Mouse (Mus musculus) liver, postnatal 0 days (tissue): Measurements from ENCODE around the gene Wdr75. TPM values are rescaled to one million over a fixed set of nuclear protein-coding genes. Genes with fewer than 3 reads are reported as not detected.

ENCODE experiments used
- ATAC-seq: fragments of 200-750 bp; cut with Nextera tagmentation; 2 replicates; pipeline ENCODE4 v1.8.0; 2017; ENCODE audit warnings: mild to moderate bottlenecking, moderate library complexity
- DNase-seq: peaks from one replicate; pipeline ENCODE4 v3.0.0-alpha.2; 2016
- H3K27ac ChIP-seq: fragments of 300-500 bp; sonication (generic); 2 replicates; pipeline ENCODE4 v1.5.1; 2014; ENCODE audit warnings: antibody characterized with exemption, moderate library complexity, mild to moderate bottlenecking, low read depth
- H3K27me3 ChIP-seq: fragments of 300-500 bp; sonication (generic); 2 replicates; pipeline ENCODE4 v1.6.1; 2014; ENCODE audit warnings: low read length, control low read depth, mixed read lengths; ENCODE audit not compliant: insufficient read depth
- H3K36me3 ChIP-seq: fragments of 300-500 bp; sonication (generic); replicated peaks from 2 replicates; pipeline ENCODE4 v1.6.1; 2014; ENCODE audit warnings: mild to moderate bottlenecking, control low read depth, low read length, moderate library complexity, mixed read lengths; ENCODE audit not compliant: insufficient read depth
- H3K4me1 ChIP-seq: fragments of 300-500 bp; sonication (generic); 2 replicates; pipeline ENCODE4 v1.6.1; 2014; ENCODE audit warnings: antibody characterized with exemption, mild to moderate bottlenecking, control low read depth; ENCODE audit not compliant: insufficient read depth
- H3K4me2 ChIP-seq: fragments of 300-500 bp; sonication (generic); 2 replicates; pipeline ENCODE4 v1.6.1; 2014; ENCODE audit warnings: low read depth, mild to moderate bottlenecking, low read length, moderate library complexity, mixed read lengths
- H3K4me3 ChIP-seq: fragments of 300-500 bp; sonication (generic); 2 replicates; pipeline ENCODE4 v1.5.1; 2014; ENCODE audit warnings: low read depth, low read length
- H3K9ac ChIP-seq: fragments of 300-500 bp; sonication (generic); replicated peaks from 2 replicates; pipeline ENCODE4 v1.6.1; 2014; ENCODE audit warnings: mild to moderate bottlenecking, moderate library complexity
- H3K9me3 ChIP-seq: fragments of 300-500 bp; sonication (generic); 2 replicates; pipeline ENCODE4 v1.6.1; 2016; ENCODE audit warnings: mild to moderate bottlenecking, control low read depth, low read length, mixed read lengths
- CTCF ChIP-seq: sonication (generic); IDR thresholded peaks from 2 replicates; pipeline ENCODE4 v1.5.1; 2016; ENCODE audit warnings: antibody characterized with exemption, low read depth
- EP300 ChIP-seq: IDR thresholded peaks from 2 replicates; pipeline ENCODE4 v1.6.1; 2016; ENCODE audit warnings: antibody characterized with exemption, low read depth, mild to moderate bottlenecking
- WGBS: fragments of 180-500 bp; shearing (Covaris S2); extraction: QIAGEN DNeasy Blood & Tissue Kit; methylation state at CpG from one replicate; pipeline ENCODE4 v1.1.7; 2014; ENCODE audit not compliant: insufficient replicate concordance; 5-methylcytosine and 5-hydroxymethylcytosine counted together
- polyA plus RNA-seq: library from polyadenylated mRNA; unstranded; fragments of >200 nt; fragmentation: Nextera tagmentation; extraction: Ambion mirVana; gene quantifications from 2 replicates; pipeline ENCODE4 v1.2.1, GENCODE M21; 2015

The Wdr75 gene
- polyA plus RNA-seq, 1 experiment from 2014 or later, result 22.3 TPM

GRCm38 (mm10) chr1:45830453-45831206 is 35.7 kb downstream of the Wdr75 start:
- ATAC-seq (no peak), DNase-seq (no peak)
- no peaks in the 10 kb centered on the region for H3K9me3 ChIP-seq
- no peaks in the 10 kb centered on the region for H3K27me3 ChIP-seq
- no peaks in the 10 kb centered on the region for H3K36me3 ChIP-seq
- TF ChIP-seq CTCF (no peak), EP300 (no peak)
- H3K9ac ChIP-seq, result no peak overlapping the region
- H3K4me1 ChIP-seq, result no peaks in the 10 kb centered on the region
- no peak overlapping the region for H3K4me2 ChIP-seq
- 73% methylated on average over 8 of the region's 8 CpGs for WGBS
- no peak overlapping the region for H3K4me3 ChIP-seq
- H3K27ac ChIP-seq, result no peak overlapping the region

GRCm38 (mm10) chr1:45835362-45836063 is 40.5 kb downstream of the Wdr75 start:
- ATAC-seq (no peak), DNase-seq (no peak)
- Histone ChIP-seq H3K9me3 (no peaks in the 10 kb centered on the region), H3K4me2 (no peak overlapping the region), H3K4me3 (no peak overlapping the region), H3K36me3 (no peaks in the 10 kb centered on the region), H3K27me3 (no peaks in the 10 kb centered on the region), H3K9ac (no peak overlapping the region), H3K27ac (no peak overlapping the region), H3K4me1 (no peaks in the 10 kb centered on the region)
- whole genome bisulfite sequencing, result 78% methylated on average over 4 of the region's 4 CpGs
- TF ChIP-seq EP300 (no peak), CTCF (no peak)

- Histone ChIP-seq H3K9ac (no peak overlapping the region), H3K4me3 (no peak overlapping the region), H3K36me3 (no peaks in the 10 kb centered on the region), H3K27ac (no peak overlapping the region), H3K4me2 (no peak overlapping the region), H3K9me3 (no peaks in the 10 kb centered on the region), H3K27me3 (no peaks in the 10 kb centered on the region), H3K4me1 (0 out of 2 replicates have a peak, but pooled peaks cover 2% of the 10 kb centered on the region)
- WGBS, result 61% methylated on average over 4 of the region's 4 CpGs
- TF ChIP-seq CTCF, result no peak
- no peak for TF ChIP-seq EP300
- DNase-seq (peak; percentile 19), ATAC-seq (peak; percentile 36; the same call in 1 of the 2 replicates)
Observed at GRCm38 (mm10) chr1:45837736-45838135, 42.8 kb downstream of the Wdr75 start.

GRCm38 (mm10) chr1:45838271-45838670 is 43.3 kb downstream of the Wdr75 start:
- Histone ChIP-seq H3K4me1 (0 out of 2 replicates have a peak, but pooled peaks cover 2% of the 10 kb centered on the region), H3K27ac (no peak overlapping the region), H3K9me3 (no peaks in the 10 kb centered on the region), H3K9ac (no peak overlapping the region), H3K4me3 (no peak overlapping the region), H3K4me2 (no peak overlapping the region), H3K36me3 (no peaks in the 10 kb centered on the region), H3K27me3 (no peaks in the 10 kb centered on the region)
- TF ChIP-seq CTCF, result no peak
- no peak for TF ChIP-seq EP300
- DNase-seq (no peak), ATAC-seq (no peak)

GRCm38 (mm10) chr1:45845466-45845865 is 50.5 kb downstream of the Wdr75 start:
- DNase-seq (no peak), ATAC-seq (no peak)
- Histone ChIP-seq H3K27ac (no peak overlapping the region), H3K27me3 (no peaks in the 10 kb centered on the region), H3K9me3 (no peaks in the 10 kb centered on the region), H3K4me3 (no peak overlapping the region), H3K36me3 (no peaks in the 10 kb centered on the region), H3K9ac (no peak overlapping the region), H3K4me1 (0 out of 2 replicates have a peak, but pooled peaks cover 2% of the 10 kb centered on the region), H3K4me2 (no peak overlapping the region)
- TF ChIP-seq CTCF, result no peak
- TF ChIP-seq EP300, result no peak
- WGBS, result 78% methylated on average over 1 of the region's 1 CpGs

GRCm38 (mm10) chr1:45858038-45858437 is 63.1 kb downstream of the Wdr75 start:
- ATAC-seq (no peak), DNase-seq (no peak)
- Histone ChIP-seq H3K9ac (no peak overlapping the region), H3K4me1 (peaks cover 8% of the 10 kb centered on the region), H3K9me3 (peaks cover 1% of the 10 kb centered on the region), H3K27me3 (no peaks in the 10 kb centered on the region), H3K4me3 (no peak overlapping the region), H3K36me3 (no peaks in the 10 kb centered on the region), H3K4me2 (no peak overlapping the region), H3K27ac (no peak overlapping the region)
- TF ChIP-seq EP300 (no peak), CTCF (no peak)
- WGBS, result 47% methylated on average over 1 of the region's 1 CpGs
